Mouse (Mus musculus) hindbrain, postnatal 0 days (tissue): ENCODE data around the gene Kcnj1. TPM values are rescaled to one million over a fixed set of nuclear protein-coding genes. Genes with fewer than 3 reads are reported as not detected.

Experiments
- ATAC-seq: fragments of 200-750 bp; cut with Nextera tagmentation; 2 replicates; pipeline ENCODE4 v1.8.0; 2017; ENCODE audit warnings: mild to moderate bottlenecking, moderate TSS enrichment, moderate library complexity
- DNase-seq: peaks from one replicate; pipeline ENCODE4 v3.0.0-alpha.2; 2015; ENCODE audit warnings: low spot score
- H3K27ac ChIP-seq: fragments of 300-500 bp; sonication (generic); 2 replicates; pipeline ENCODE4 v1.5.1; 2014; ENCODE audit warnings: mild to moderate bottlenecking
- H3K27me3 ChIP-seq: fragments of 300-500 bp; sonication (generic); 2 replicates; pipeline ENCODE4 v1.6.1; 2014; ENCODE audit warnings: low read length, mixed read lengths; ENCODE audit not compliant: insufficient read depth
- H3K36me3 ChIP-seq: fragments of 300-500 bp; sonication (generic); 2 replicates; pipeline ENCODE4 v1.6.1; 2014; ENCODE audit warnings: low read length, mixed read lengths; ENCODE audit not compliant: insufficient read depth
- H3K4me1 ChIP-seq: fragments of 300-500 bp; sonication (generic); 2 replicates; pipeline ENCODE4 v1.6.1; 2014; ENCODE audit warnings: antibody characterized with exemption, low read length, mixed read lengths; ENCODE audit not compliant: insufficient read depth
- H3K4me2 ChIP-seq: fragments of 300-500 bp; sonication (generic); 2 replicates; pipeline ENCODE4 v1.6.1; 2014; ENCODE audit warnings: low read depth, mild to moderate bottlenecking, low read length, moderate library complexity, mixed read lengths
- H3K4me3 ChIP-seq: fragments of 300-500 bp; sonication (generic); 2 replicates; pipeline ENCODE4 v1.5.1; 2014; ENCODE audit warnings: low read length
- H3K9ac ChIP-seq: fragments of 300-500 bp; sonication (generic); replicated peaks from 2 replicates; pipeline ENCODE4 v1.6.1; 2014; ENCODE audit warnings: mild to moderate bottlenecking, low read length, moderate library complexity, mixed read lengths
- H3K9me3 ChIP-seq: fragments of 300-500 bp; sonication (generic); 2 replicates; pipeline ENCODE4 v1.6.1; 2016; ENCODE audit warnings: low read length, mixed read lengths
- CTCF ChIP-seq: IDR thresholded peaks from 2 replicates; pipeline ENCODE4 v1.5.1; 2016; ENCODE audit warnings: antibody characterized with exemption, control low read depth, low read depth
- WGBS: fragments of 180-500 bp; shearing (Covaris S2); extraction: QIAGEN DNeasy Blood & Tissue Kit; methylation state at CpG from one replicate; pipeline ENCODE4 v1.1.7; 2014; 5-methylcytosine and 5-hydroxymethylcytosine counted together
- polyA plus RNA-seq: library from polyadenylated mRNA; unstranded; fragments of >200 nt; fragmentation: Nextera tagmentation; extraction: Ambion mirVana; gene quantifications from 2 replicates; pipeline ENCODE4 v1.2.1, GENCODE M21; 2015
- total RNA-seq: library from RNA; depleted of rRNA; stranded (reverse); fragments of >200 nt; gene quantifications from 2 replicates; pipeline ENCODE4 v1.2.3, GENCODE M21; 2014

The Kcnj1 gene
- total and polyA plus RNA-seq, 2 experiments from 2014 or later, result not detected

GRCm38 (mm10) chr9:32391701-32392100 lies 19.4 kb downstream of the Kcnj1 start:
- H3K9me3 ChIP-seq, result no peaks in the 10 kb centered on the region
- H3K27ac ChIP-seq, result no peak overlapping the region
- H3K4me1 ChIP-seq, result no peaks in the 10 kb centered on the region
- 82% methylated on average over 9 of the region's 9 CpGs for WGBS
- H3K27me3 ChIP-seq, result no peaks in the 10 kb centered on the region
- DNase-seq (no peak), ATAC-seq (no peak)
- H3K36me3 ChIP-seq, result no peaks in the 10 kb centered on the region
- TF ChIP-seq CTCF, result no peak
- no peak overlapping the region for H3K9ac ChIP-seq
- H3K4me2 ChIP-seq, result no peak overlapping the region
- H3K4me3 ChIP-seq, result no peak overlapping the region

GRCm38 (mm10) chr9:32392716-32393115 lies 20.4 kb downstream of the Kcnj1 start:
- Histone ChIP-seq H3K9ac (no peak overlapping the region), H3K27ac (no peak overlapping the region), H3K9me3 (no peaks in the 10 kb centered on the region), H3K27me3 (no peaks in the 10 kb centered on the region), H3K4me3 (no peak overlapping the region), H3K4me2 (no peak overlapping the region), H3K4me1 (no peaks in the 10 kb centered on the region), H3K36me3 (no peaks in the 10 kb centered on the region)
- WGBS, result 79% methylated on average over 6 of the region's 6 CpGs
- DNase-seq (no peak), ATAC-seq (no peak)
- no peak for TF ChIP-seq CTCF

- WGBS, result 90% methylated on average over 4 of the region's 4 CpGs
- H3K9ac ChIP-seq, result no peak overlapping the region
- no peak overlapping the region for H3K4me3 ChIP-seq
- H3K4me1 ChIP-seq, result no peaks in the 10 kb centered on the region
- H3K4me2 ChIP-seq, result no peak overlapping the region
- ATAC-seq, result no peak
- H3K9me3 ChIP-seq, result no peaks in the 10 kb centered on the region
- DNase-seq, result no peak
- H3K36me3 ChIP-seq, result no peaks in the 10 kb centered on the region
- no peaks in the 10 kb centered on the region for H3K27me3 ChIP-seq
- no peak for TF ChIP-seq CTCF
- no peak overlapping the region for H3K27ac ChIP-seq
Measured at GRCm38 (mm10) chr9:32394761-32395161, 22.5 kb downstream of the Kcnj1 start.

GRCm38 (mm10) chr9:32400212-32400611 lies 27.9 kb downstream of the Kcnj1 start:
- no peaks in the 10 kb centered on the region for H3K4me1 ChIP-seq

GRCm38 (mm10) chr9:32400662-32401161 lies 28.4 kb downstream of the Kcnj1 start:
- no peak for TF ChIP-seq CTCF
- WGBS, result 59% methylated on average over 5 of the region's 5 CpGs

More at GRCm38 (mm10) chr9:32400212-32400611, 27.9 kb downstream of the Kcnj1 start:
- ATAC-seq (no peak), DNase-seq (no peak)
- no peaks in the 10 kb centered on the region for H3K9me3 ChIP-seq
- H3K4me3 ChIP-seq, result no peak overlapping the region
- 85% methylated on average over 2 of the region's 2 CpGs for WGBS
- no peaks in the 10 kb centered on the region for H3K27me3 ChIP-seq
- no peak overlapping the region for H3K4me2 ChIP-seq
- TF ChIP-seq CTCF, result no peak
- no peak overlapping the region for H3K9ac ChIP-seq
- H3K27ac ChIP-seq, result no peak overlapping the region
- H3K36me3 ChIP-seq, result no peaks in the 10 kb centered on the region

GRCm38 (mm10) chr9:32405191-32405925 lies 33.1 kb downstream of the Kcnj1 start:
- DNase-seq (peak; percentile 93), ATAC-seq (peak; percentile 83)
- 38% methylated on average over 11 of the region's 11 CpGs for whole genome bisulfite sequencing
- Histone ChIP-seq H3K36me3 (no peaks in the 10 kb centered on the region), H3K4me2 (no peak overlapping the region), H3K9me3 (no peaks in the 10 kb centered on the region), H3K27me3 (0 out of 2 replicates have a peak, but pooled peaks cover 10% of the 10 kb centered on the region), H3K27ac (no peak overlapping the region), H3K9ac (no peak overlapping the region), H3K4me3 (no peak overlapping the region), H3K4me1 (no peaks in the 10 kb centered on the region)
- peak; percentile 93 for TF ChIP-seq CTCF

More at GRCm38 (mm10) chr9:32400662-32401161, 28.4 kb downstream of the Kcnj1 start:
- Histone ChIP-seq H3K36me3 (no peaks in the 10 kb centered on the region), H3K27me3 (no peaks in the 10 kb centered on the region), H3K9ac (no peak overlapping the region), H3K4me3 (no peak overlapping the region), H3K4me1 (no peaks in the 10 kb centered on the region), H3K4me2 (no peak overlapping the region), H3K9me3 (no peaks in the 10 kb centered on the region), H3K27ac (no peak overlapping the region)
- DNase-seq (no peak), ATAC-seq (no peak)

- H3K9ac ChIP-seq, result peak overlapping the region; percentile 40; the same call in 1 of the 2 replicates
- no peaks in the 10 kb centered on the region for H3K9me3 ChIP-seq
- H3K36me3 ChIP-seq, result no peaks in the 10 kb centered on the region
- 14% methylated on average over 8 of the region's 8 CpGs for WGBS
- ATAC-seq, result peak; percentile 44; the same call in 1 of the 2 replicates
- no peaks in the 10 kb centered on the region for H3K4me1 ChIP-seq
- no peak for DNase-seq
- H3K4me2 ChIP-seq, result peak overlapping the region; percentile 90
- peak overlapping the region; percentile 43 for H3K4me3 ChIP-seq
- 0 out of 2 replicates have a peak, but pooled peaks cover 10% of the 10 kb centered on the region for H3K27me3 ChIP-seq
- no peak for TF ChIP-seq CTCF
- no peak overlapping the region for H3K27ac ChIP-seq
Measured at GRCm38 (mm10) chr9:32408730-32409059, 36.4 kb downstream of the Kcnj1 start.
